Mouse (Mus musculus) ovary, postnatal 10 days (tissue): ENCODE measurements around the gene Trim17.

Source experiments
- DNase-seq: peaks from one replicate; pipeline ENCODE4 v3.0.0; 2022; ENCODE audit warnings: low spot score

Trim17 gene

DNA sequence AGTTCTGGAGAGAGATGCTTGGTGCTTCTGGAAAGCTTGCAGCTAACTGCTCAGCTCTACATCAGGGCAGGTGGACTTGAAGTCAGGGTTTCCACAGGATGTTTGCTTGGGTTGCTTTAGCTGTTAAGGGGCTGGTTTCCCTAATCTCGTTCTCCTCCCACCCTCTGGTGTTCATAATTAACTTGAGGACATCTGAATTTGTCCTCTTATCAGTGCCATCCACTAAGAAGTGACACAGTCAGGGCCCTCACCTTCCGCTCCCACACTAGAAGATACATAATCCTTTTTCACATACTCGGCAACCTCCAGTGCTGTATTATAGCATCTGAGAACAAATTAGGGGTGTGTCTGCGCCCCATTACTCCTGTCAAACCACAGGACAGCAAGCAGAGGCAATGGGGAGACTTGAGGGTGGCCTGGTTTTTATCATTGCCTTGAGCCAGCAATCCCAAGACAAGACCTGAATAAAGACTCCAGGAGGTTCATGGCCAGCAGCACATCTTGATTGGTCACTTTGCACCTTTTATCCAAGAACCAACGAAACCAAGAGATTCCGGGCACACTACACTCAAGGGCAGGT is 38.7 kb downstream of the Trim17 start:
- DNase-seq = no peak

DNA sequence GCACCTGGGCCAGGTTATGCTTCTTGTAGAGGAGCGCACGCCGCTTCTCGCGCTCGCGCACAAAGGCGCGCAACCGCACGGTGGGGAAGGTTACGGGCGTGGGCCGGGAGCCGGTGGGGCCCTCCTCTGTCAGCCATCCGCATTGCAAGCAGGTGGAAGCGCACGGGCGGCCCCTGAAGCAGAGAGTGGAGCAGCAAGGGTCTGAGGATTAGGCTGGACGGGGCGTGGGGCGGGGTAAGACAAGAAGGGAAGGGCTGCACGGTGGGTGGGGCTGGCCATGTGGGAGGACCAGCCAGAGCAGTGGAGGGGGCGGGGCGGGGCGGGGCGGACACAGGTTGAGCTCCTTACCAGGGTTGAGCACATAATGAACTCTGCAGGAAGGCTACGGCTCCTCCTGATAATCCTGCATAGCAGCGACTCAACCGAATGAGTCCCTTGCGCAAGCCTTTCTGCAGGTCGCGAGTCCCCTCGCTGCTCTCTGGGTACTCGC is 39.9 kb downstream of the Trim17 start:
- DNase-seq = no peak

DNA sequence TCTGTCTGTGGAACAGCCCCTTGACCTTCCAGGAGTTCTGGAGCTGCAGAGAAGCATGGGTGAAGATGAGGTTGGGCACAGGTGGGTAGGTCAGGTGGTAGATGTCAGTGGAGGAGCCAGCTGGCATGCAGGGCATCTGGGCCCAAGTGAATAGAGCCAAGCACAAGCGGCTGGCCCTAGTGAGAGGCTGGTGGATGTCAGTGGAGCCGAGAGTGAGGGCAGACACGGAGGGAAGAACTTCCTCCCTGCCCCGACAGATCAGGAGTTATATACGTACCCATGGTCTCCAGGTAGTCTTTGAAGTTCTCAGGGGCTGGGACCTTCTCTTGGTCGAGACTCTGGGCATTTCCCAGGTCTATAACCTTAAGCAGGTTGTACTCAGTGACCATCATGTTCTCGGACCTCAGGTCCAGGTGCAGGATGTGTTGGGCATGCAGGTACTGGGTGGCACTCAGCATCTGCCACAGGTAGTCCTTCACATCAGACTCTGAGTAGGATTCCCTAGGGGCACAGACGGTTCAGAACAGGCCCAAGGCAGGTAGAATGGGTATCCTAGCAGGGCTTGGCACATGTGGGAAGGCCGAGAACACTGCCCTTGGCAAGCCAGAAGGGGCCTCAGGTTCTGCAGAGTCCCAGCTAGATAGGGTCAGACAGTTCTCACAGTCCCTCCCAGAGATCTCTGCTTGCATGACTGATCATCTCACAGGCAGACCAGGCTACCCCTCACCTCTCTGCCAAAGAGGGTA is 40.7 kb downstream of the Trim17 start:
- no peak for DNase-seq

DNA sequence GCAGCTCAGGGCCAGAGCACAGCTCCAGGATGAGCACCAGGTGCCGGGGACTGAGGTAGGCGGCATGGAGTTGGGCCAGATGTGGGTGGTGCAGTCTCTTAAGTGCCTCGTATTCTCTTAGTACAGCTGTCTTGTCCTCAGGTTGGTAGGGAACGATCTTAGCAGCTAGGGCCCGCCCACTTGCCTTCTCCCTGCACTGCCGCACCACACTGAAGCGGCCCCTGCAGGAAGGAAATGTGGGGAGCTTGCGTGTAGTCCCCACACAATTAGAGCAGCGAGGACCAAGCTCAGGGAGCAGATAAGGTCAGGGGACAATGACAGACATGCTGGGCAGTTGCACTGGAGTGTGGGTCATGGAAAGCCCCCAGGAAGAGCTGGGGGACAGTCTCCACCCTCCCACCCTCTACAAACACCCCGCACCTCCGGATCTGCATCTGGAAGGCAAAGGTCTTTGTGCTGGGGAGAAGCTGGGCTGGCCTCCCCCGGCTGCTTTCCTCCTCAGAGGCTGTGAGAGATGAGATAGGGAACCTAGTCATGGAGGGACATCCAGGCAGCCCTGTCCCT is 41.4 kb downstream of the Trim17 start:
- no peak for DNase-seq

DNA sequence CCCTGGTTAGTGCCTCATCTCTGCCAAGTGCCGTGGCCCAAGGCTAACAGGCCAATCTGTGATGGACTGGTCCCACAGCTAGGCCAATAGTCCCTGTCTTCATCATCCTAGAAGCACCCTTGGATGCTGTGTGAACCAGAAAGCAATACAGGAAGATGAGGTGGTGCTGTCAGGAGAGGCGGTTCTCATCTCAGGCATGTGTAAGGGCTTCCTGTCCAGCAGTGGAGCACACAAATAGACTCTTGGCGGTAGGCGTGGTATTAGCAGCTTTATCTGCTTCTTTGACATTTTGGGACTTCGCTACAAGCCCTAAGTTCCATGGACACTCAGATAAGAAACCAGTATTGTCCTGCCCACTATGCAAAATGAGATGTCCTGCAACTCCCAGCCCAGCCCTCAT is 43.1 kb downstream of the Trim17 start:
- no peak for DNase-seq

DNA sequence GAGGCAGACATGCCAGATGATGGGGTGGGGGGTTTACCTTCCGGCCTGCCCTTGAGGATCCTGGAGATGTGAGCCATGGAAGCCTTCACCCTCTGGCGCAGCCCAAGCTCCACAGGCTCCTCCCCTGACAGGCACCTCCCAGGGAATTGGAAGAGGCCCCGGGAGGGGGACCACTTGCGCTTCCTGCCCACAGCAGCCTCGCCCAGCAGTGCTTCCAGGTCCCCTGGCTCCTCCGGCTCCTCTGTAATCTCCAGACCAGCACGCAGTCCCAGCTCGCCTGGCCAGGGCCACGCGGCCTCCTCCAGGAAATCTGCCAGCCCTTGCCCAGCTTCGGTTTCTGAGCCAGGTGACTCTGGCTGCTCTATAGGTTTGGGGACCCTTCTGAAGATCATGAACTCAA is 44.7 kb downstream of the Trim17 start:
- no peak for DNase-seq

DNA sequence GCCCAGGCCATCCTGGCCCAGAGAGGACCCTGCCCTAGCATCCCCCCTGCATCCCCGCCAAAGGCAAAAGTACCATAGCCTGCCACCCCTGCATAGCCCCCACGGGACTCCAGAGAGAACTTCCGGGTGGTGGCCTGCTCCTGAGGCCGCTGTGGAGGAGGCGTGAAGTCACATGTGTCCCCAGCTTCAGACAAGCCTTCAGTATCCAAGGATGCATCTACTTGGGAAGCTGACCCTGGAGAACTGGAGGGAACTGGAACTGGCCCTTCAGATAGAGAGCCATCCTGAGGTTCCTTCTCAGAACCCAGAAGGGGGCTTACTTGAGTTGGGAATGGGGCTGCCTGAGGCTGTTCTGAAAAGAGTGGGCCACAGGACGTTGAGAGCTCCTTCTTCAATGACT is 45.3 kb downstream of the Trim17 start:
- no peak for DNase-seq

DNA sequence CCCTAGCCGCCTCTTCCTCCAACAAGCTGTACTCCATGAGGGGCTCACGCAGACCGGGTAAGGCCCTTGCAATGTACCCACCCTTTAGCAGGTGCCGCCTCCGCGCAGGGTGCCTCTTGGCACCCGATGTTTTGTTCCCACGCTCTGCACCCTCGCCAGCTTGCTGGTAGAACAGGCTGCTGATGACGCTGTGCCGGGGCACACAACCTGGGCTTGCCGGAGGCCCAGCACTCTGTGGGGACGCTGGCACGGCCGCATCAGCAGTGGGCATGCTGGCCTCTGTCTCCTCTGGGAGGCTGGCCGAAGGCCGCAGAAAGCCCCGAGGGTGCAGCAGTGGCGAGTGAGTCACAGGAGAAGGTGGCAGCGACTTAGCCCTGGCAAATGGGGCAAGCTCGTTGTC is 46.1 kb downstream of the Trim17 start:
- no peak for DNase-seq

DNA sequence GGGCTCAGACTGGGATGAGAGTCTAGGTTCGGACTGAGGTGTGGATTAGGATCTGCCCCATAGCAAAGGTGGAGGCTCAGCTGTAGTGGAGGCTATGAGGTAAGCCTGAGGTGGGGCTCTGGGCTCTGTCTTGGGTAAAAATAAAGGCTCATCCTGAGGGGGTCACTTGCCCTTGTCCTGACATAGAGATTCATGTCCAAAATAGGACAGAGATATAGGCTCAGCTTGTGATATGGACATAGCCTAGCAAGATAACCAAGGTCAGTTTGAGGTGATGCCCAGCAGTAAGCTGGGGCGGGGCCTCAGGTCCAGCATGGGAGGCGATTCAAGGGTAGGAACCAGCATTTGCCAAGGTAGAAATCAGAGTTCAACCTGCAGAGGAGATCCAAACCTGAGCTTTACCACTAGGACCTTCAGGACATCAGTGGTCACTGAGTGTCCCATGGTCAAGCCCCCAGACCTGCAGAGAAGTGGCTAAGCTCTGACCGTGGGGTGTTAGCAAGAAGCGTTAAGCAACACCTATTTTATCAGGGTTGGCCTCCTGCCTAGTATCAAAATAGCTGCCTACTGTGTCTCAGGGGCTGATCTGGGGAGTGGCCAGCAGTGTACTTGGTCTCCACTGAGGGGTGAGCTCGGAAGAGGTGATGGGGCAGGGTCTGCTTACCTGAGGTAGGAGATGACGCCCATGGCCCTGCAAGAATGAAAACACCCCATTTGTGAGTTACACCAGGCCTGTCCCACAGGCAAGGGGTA is 48.0 kb downstream of the Trim17 start:
- DNase-seq = no peak

DNA sequence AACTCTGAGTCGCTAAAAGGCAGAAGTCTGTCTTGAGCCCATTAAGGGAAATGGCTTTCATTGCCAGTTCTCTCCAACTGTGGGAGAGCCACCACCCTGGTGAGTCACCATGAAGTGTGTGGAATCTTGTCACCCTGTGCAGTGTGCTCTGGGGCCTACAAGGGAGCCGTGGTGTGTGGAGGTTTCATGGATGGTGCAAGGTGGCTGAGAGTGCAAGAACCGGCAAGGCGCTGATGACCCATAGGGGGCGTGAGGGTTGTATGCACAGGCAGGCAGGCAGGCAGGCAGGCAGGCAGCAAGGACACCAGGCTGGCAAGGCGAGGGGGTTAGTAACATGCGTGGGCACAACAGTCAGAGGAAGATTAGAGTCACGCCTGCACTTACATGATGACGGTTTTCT is 60.6 kb downstream of the Trim17 start:
- DNase-seq = no peak
